Mouse (Mus musculus): Measurements from ENCODE around the gene Sorbs1. TPM values are rescaled to one million over a fixed set of nuclear protein-coding genes. Genes with fewer than 3 reads are reported as not detected.

The Sorbs1 gene
- total and polyA plus RNA-seq, 3 experiments, result 2.1 to 6.2 (median 3.6) TPM

GRCm38 (mm10) chr19:40257396-40257795, 256.2 kb downstream of the Sorbs1 start (continued):
- TF ChIP-seq ELF1 (IDR thresholded peaks at IDR 0.05; ENCODE audit: low read depth, low read length) (peak; percentile 29; the same call in 1 of the 2 replicates), NELFE (IDR thresholded peaks at IDR 0.05; ENCODE audit: low read depth, low read length) (no peak), SIN3A (IDR thresholded peaks at IDR 0.05; ENCODE audit: low read length) (no peak), PAX5 (IDR thresholded peaks at IDR 0.05; ENCODE audit: low read length) (no peak), BHLHE40 (IDR thresholded peaks at IDR 0.05; ENCODE audit: low read depth, low read length) (peak; percentile 43; the same call in 1 of the 2 replicates), RCOR1 (conservative IDR thresholded peaks at IDR 0.05; ENCODE audit: low read depth, low read length) (no peak), ZNF384 (IDR thresholded peaks at IDR 0.05; ENCODE audit: low read depth, low read length) (no peak)

GRCm38 (mm10) chr19:40256376-40257050, 257.1 kb downstream of the Sorbs1 start:
- Histone ChIP-seq H3K4me3 (replicated peaks in 1 of 3; ENCODE audit: low read depth in 2 of 3, low read length in 2 of 3, poor library complexity in 1 of 3) (no peak overlapping the region), H3K79me2 (replicated peaks; ENCODE audit: control insufficient read depth, extremely low read depth, insufficient read depth, poor library complexity, severe bottlenecking) (no peaks in the 10 kb centered on the region), H3K36me3 (replicated peaks in 1 of 2; ENCODE audit: control insufficient read depth in 1 of 2, insufficient read depth in 1 of 2, low read length in 1 of 2) (peaks cover 0 to 3% of the 10 kb centered on the region in 2 experiments), H3K27ac (ENCODE audit: insufficient read depth, low read depth) (no peak overlapping the region), H3K9me3 (replicated peaks; ENCODE audit: low read length) (no peaks in the 10 kb centered on the region), H3K27me3 (replicated peaks) (no peaks in the 10 kb centered on the region), H3K9ac (ENCODE audit: insufficient read depth, low read depth) (no peak overlapping the region), H3K4me2 (ENCODE audit: insufficient read depth, low read depth, poor library complexity, severe bottlenecking) (no peak overlapping the region; the same call in 1 of the 2 replicates), H3K4me1 (ENCODE audit: control insufficient read depth in 1 of 2, insufficient read depth in 2 of 2) (peaks cover 13 to 28% of the 10 kb centered on the region in 2 experiments)
- in situ Hi-C loops (cut with MboI; ENCODE audit: low pct_ligation_motif_present, low pct_unique_long_range_greater_than_20kb, low sequenced_read_pairs) (no loop called here), dilution Hi-C loops (cut with MboI; ENCODE audit: extremely low pct_ligation_motif_present, extremely low pct_unique_long_range_greater_than_20kb, low sequenced_read_pairs) (no loop called here)
- TF ChIP-seq POLR2AphosphoS2 (IDR thresholded peaks at IDR 0.05; ENCODE audit: low read depth, low read length), result no peak
- no peak for TF ChIP-seq MYC (IDR thresholded peaks at IDR 0.05; ENCODE audit: low read depth, low read length)
- TF ChIP-seq NELFE (IDR thresholded peaks at IDR 0.05; ENCODE audit: low read depth, low read length), result no peak
- TF ChIP-seq ZMIZ1 (IDR thresholded peaks at IDR 0.05; ENCODE audit: low read depth, low read length), result no peak
- no peak for TF ChIP-seq MAX (IDR thresholded peaks at IDR 0.05; ENCODE audit: low read length)
- no peak for TF ChIP-seq ETS1 (conservative IDR thresholded peaks at IDR 0.05; ENCODE audit: low read depth, low read length)
- no peak for TF ChIP-seq CTCF (conservative IDR thresholded peaks at IDR 0.05 in 1 of 2, IDR thresholded peaks at IDR 0.05 in 1 of 2; ENCODE audit: low read depth in 2 of 2, low read length in 2 of 2)
- no peak for TF ChIP-seq MAZ (IDR thresholded peaks at IDR 0.05; ENCODE audit: low read depth, low read length)
- TF ChIP-seq JUN (IDR thresholded peaks at IDR 0.05; ENCODE audit: insufficient read depth, low read depth, low read length), result no peak
- TF ChIP-seq BHLHE40 (IDR thresholded peaks at IDR 0.05; ENCODE audit: low read depth, low read length), result no peak
- no peak for TF ChIP-seq UBTF (IDR thresholded peaks at IDR 0.05; ENCODE audit: low read depth, low read length)
- TF ChIP-seq RAD21 (IDR thresholded peaks at IDR 0.05; ENCODE audit: low read depth, low read length), result no peak
- no peak for TF ChIP-seq JUND (conservative IDR thresholded peaks at IDR 0.05; ENCODE audit: low read depth, low read length)
- TF ChIP-seq CHD2 (IDR thresholded peaks at IDR 0.05; ENCODE audit: low read length), result no peak
- TF ChIP-seq SIN3A (IDR thresholded peaks at IDR 0.05; ENCODE audit: low read length), result no peak
- no peak for TF ChIP-seq TBP (conservative IDR thresholded peaks at IDR 0.05; ENCODE audit: low read depth, low read length)
- TF ChIP-seq GABPA (IDR thresholded peaks at IDR 0.05; ENCODE audit: insufficient replicate concordance, low read depth, low read length), result no peak
- TF ChIP-seq PAX5 (IDR thresholded peaks at IDR 0.05; ENCODE audit: low read length), result no peak
- DNase-seq (ENCODE audit: extremely low read depth), result peak; percentile 28

All from CH12.LX (cell line).